Mouse (Mus musculus): ENCODE data around the gene Endov. TPM values are rescaled to one million over a fixed set of nuclear protein-coding genes. Genes with fewer than 3 reads are reported as not detected.

The Endov gene
- polyA plus RNA-seq (2012; rRNA removed) (3.9 and 4.3 TPM in 2 replicates), polyA plus RNA-seq (2014; fragmentation: Nextera tagmentation; extraction: Ambion mirVana) (5.0 and 5.1 TPM in 2 replicates)

DNA sequence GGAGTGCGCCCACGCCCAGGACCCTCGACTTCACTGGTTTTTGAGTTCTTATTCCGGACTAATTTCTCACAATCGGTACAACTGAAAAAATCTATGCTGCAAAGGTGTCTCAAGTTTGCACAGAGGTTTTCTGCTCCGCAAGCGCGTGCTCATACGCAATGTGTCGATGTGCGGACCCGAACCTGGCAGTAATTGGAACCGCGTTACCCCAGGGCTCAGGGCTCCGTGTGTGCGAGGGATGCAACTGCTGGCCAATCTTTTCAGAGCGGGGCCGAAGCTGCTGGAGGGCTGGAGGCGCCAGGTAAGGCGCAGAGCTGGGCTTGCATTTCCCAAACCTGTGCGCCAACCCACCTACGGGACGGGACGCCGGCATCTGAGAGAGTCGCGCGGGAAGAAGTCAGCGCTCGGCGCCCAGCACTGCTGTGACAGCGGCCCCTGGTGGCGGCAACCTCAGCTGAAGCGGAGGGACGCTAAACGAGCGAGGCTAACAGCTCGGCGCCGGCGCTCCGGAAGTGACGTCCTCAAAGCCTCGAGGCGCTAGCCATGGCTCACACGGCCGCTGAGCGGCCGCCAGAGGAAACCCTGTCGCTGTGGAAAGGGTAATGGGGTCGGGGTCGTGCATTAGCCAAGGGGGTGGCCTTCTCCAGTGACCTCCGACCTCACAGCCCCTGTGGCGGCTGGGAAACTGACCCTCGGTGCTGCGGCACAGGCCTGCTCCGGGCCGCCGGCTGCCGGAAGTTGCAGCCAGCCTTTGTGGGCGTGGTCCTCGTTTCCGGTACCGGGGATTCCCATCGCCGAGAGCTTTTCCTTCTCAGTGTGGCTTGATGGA lies at the start of gene Endov:
TSS of gene Endov (plus strand) at position 487 of the 829 bp plus-strand sequence.
- peak; percentile 97 for ATAC-seq (ENCODE audit: insufficient read depth)
- peak; percentile 89 to 91 (median 91) for DNase-seq (ENCODE audit: low read depth in 3 of 3, low spot score in 3 of 3)
- under 1% methylated on average over 66 of the region's 66 CpGs for WGBS (ENCODE audit: insufficient replicate concordance)

DNA sequence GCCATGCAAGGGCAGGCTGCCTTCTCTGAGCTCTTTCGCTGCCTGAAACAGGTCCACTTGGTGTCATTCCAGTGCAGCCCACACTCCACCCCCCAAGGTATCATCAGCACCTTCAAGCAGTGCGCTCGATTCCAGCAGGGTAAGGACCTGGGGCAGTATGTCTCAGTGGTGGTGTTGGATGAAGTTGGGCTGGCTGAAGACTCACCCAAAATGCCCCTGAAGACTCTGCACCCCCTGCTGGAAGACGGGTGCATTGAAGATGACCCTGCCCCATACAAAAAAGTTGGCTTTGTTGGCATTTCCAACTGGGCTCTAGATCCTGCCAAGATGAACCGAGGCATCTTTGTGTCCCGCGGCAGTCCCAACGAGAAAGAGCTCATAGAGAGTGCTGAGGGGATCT lies 48.9 kb upstream of the Endov start:
- no peak overlapping the region for H3K27ac ChIP-seq
- WGBS (ENCODE audit: insufficient replicate concordance) = 79% methylated on average over 8 of the region's 8 CpGs
- H3K4me1 ChIP-seq (replicated peaks; ENCODE audit: control insufficient read depth in 2 of 2, insufficient read depth in 2 of 2, low read length in 1 of 2) = no peaks in the 10 kb centered on the region
- no peak overlapping the region for H3K4me3 ChIP-seq (ENCODE audit: insufficient read depth in 1 of 2, low read depth in 2 of 2, low read length in 2 of 2)
- H3K9ac ChIP-seq (replicated peaks) = no peak overlapping the region
- H3K4me2 ChIP-seq (ENCODE audit: low read depth) = no peak overlapping the region
- TF ChIP-seq EP300 (IDR thresholded peaks at IDR 0.05; ENCODE audit: low read depth) (no peak), CTCF (IDR thresholded peaks at IDR 0.05; ENCODE audit: low read depth) (peak; percentile 61)
- ATAC-seq (ENCODE audit: insufficient read depth) = no peak
- no peaks in the 10 kb centered on the region for H3K27me3 ChIP-seq (ENCODE audit: control insufficient read depth, insufficient read depth, low read length)
- H3K9me3 ChIP-seq (ENCODE audit: control insufficient read depth, low read length) = no peaks in the 10 kb centered on the region
- DNase-seq (ENCODE audit: low read depth in 3 of 3, low spot score in 3 of 3) = no peak
- peaks cover 9% of the 10 kb centered on the region for H3K36me3 ChIP-seq (replicated peaks; ENCODE audit: control insufficient read depth, insufficient read depth, low read depth)

More for the DNA sequence above, at the start of gene Endov:
- Histone ChIP-seq H3K4me1 (replicated peaks; ENCODE audit: control insufficient read depth in 2 of 2, insufficient read depth in 2 of 2, low read length in 1 of 2) (peaks cover 4 to 7% of the 10 kb centered on the region in 2 experiments), H3K9me3 (ENCODE audit: control insufficient read depth, low read length) (no peaks in the 10 kb centered on the region), H3K9ac (replicated peaks) (peak within 1 kb of the TSS; percentile 77), H3K36me3 (replicated peaks; ENCODE audit: control insufficient read depth, insufficient read depth, low read depth) (no peaks in the 10 kb centered on the region; the same call in 1 of the 2 replicates), H3K27ac (peak within 1 kb of the TSS; percentile 36; the same call in 1 of the 2 replicates), H3K4me2 (ENCODE audit: low read depth) (peak within 1 kb of the TSS; percentile 96), H3K27me3 (ENCODE audit: control insufficient read depth, insufficient read depth, low read length) (no peaks in the 10 kb centered on the region), H3K4me3 (ENCODE audit: insufficient read depth in 1 of 2, low read depth in 2 of 2, low read length in 2 of 2) (peak within 1 kb of the TSS; percentile 79 to 87)
- TF ChIP-seq EP300 (IDR thresholded peaks at IDR 0.05; ENCODE audit: low read depth) (no peak), CTCF (IDR thresholded peaks at IDR 0.05; ENCODE audit: low read depth) (peak; percentile 99)

DNA sequence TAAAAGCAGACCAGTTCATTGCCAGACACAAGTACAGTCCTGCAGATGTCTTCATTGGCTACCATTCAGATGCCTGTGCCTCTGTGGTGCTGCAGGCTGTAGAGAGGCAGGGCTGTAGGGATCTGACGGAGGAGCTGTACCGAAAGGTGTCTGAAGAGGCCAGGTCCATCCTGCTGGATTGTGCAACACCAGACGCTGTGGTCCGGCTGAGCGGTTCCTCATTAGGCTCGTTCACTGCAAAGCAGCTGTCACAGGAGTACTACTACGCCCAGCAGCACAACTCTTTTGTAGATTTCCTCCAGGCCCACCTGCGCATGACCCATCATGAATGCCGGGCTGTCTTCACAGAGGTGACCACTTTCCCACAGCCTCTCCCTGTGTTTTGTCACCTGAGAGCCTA lies 47.7 kb upstream of the Endov start:
- no peak overlapping the region for H3K4me3 ChIP-seq (ENCODE audit: insufficient read depth in 1 of 2, low read depth in 2 of 2, low read length in 2 of 2)
- no peak for ATAC-seq (ENCODE audit: insufficient read depth)
- H3K27me3 ChIP-seq (ENCODE audit: control insufficient read depth, insufficient read depth, low read length) = no peaks in the 10 kb centered on the region
- no peak overlapping the region for H3K27ac ChIP-seq
- no peaks in the 10 kb centered on the region for H3K4me1 ChIP-seq (replicated peaks; ENCODE audit: control insufficient read depth in 2 of 2, insufficient read depth in 2 of 2, low read length in 1 of 2)
- H3K9me3 ChIP-seq (ENCODE audit: control insufficient read depth, low read length) = no peaks in the 10 kb centered on the region
- H3K36me3 ChIP-seq (replicated peaks; ENCODE audit: control insufficient read depth, insufficient read depth, low read depth) = peaks cover 7% of the 10 kb centered on the region
- no peak overlapping the region for H3K4me2 ChIP-seq (ENCODE audit: low read depth)
- 72% methylated on average over 9 of the region's 9 CpGs for WGBS (ENCODE audit: insufficient replicate concordance)
- no peak for DNase-seq (ENCODE audit: low read depth in 3 of 3, low spot score in 3 of 3)
- no peak overlapping the region for H3K9ac ChIP-seq (replicated peaks)
- TF ChIP-seq EP300 (IDR thresholded peaks at IDR 0.05; ENCODE audit: low read depth) (no peak), CTCF (IDR thresholded peaks at IDR 0.05; ENCODE audit: low read depth) (no peak)

DNA sequence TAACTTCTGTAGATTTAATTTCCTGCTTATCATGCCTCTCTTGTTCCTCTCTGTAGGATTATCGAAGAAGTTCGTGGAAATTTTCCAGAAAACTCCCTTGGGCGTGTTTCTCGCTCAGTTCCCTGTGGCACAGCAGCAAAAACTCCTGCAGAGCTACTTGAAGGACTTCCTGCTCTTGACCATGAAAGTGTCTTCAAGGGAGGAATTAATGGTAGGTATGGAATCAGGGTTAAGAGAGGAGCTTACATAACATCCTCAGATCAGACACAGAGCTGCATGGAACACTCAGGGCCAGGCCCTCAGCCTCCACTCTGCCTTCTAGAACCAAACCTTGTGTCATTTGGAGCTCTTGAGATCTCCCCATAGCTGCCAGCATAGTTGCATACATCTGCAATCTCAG lies 35.0 kb upstream of the Endov start:
- Histone ChIP-seq H3K4me3 (ENCODE audit: insufficient read depth in 1 of 2, low read depth in 2 of 2, low read length in 2 of 2) (no peak overlapping the region), H3K9ac (replicated peaks) (no peak overlapping the region), H3K9me3 (ENCODE audit: control insufficient read depth, low read length) (no peaks in the 10 kb centered on the region), H3K27me3 (ENCODE audit: control insufficient read depth, insufficient read depth, low read length) (no peaks in the 10 kb centered on the region), H3K27ac (no peak overlapping the region), H3K4me2 (ENCODE audit: low read depth) (no peak overlapping the region), H3K36me3 (replicated peaks; ENCODE audit: control insufficient read depth, insufficient read depth, low read depth) (peaks cover 3% of the 10 kb centered on the region), H3K4me1 (replicated peaks; ENCODE audit: control insufficient read depth in 2 of 2, insufficient read depth in 2 of 2, low read length in 1 of 2) (no peaks in the 10 kb centered on the region)
- no peak for ATAC-seq (ENCODE audit: insufficient read depth)
- no peak for TF ChIP-seq EP300 (IDR thresholded peaks at IDR 0.05; ENCODE audit: low read depth)
- TF ChIP-seq CTCF (IDR thresholded peaks at IDR 0.05; ENCODE audit: low read depth) = no peak
- no peak for DNase-seq (ENCODE audit: low read depth in 3 of 3, low spot score in 3 of 3)
- WGBS (ENCODE audit: insufficient replicate concordance) = 78% methylated on average over 4 of the region's 4 CpGs

DNA sequence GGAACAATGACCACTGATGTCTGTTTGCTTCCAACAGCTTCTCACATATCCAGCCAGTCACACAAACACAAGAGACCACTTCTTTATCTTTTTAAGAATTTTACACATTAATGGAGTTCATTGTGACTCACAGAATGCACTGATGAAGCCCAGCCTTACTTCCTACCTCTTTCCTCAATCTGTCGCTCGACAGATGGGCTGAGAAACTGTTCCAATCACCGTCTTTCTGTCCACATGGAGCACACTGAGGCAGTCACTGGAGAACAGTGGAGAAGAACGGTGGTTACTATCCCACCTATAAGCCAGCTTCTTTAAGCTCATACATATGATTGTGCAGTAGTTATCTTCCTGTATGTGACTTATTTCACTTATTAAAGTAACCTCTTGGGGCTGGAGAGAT lies 13.3 kb upstream of the Endov start:
- H3K9ac ChIP-seq (replicated peaks) = no peak overlapping the region
- no peak for DNase-seq (ENCODE audit: low read depth in 3 of 3, low spot score in 3 of 3)
- H3K9me3 ChIP-seq (ENCODE audit: control insufficient read depth, low read length) = no peaks in the 10 kb centered on the region
- peaks cover 8% of the 10 kb centered on the region for H3K36me3 ChIP-seq (replicated peaks; ENCODE audit: control insufficient read depth, insufficient read depth, low read depth)
- no peak overlapping the region for H3K4me3 ChIP-seq (ENCODE audit: insufficient read depth in 1 of 2, low read depth in 2 of 2, low read length in 2 of 2)
- no peak for ATAC-seq (ENCODE audit: insufficient read depth)
- 77% methylated on average over 4 of the region's 4 CpGs for WGBS (ENCODE audit: insufficient replicate concordance)
- no peaks in the 10 kb centered on the region for H3K27me3 ChIP-seq (ENCODE audit: control insufficient read depth, insufficient read depth, low read length)
- H3K4me2 ChIP-seq (ENCODE audit: low read depth) = no peak overlapping the region
- H3K4me1 ChIP-seq (replicated peaks; ENCODE audit: control insufficient read depth in 2 of 2, insufficient read depth in 2 of 2, low read length in 1 of 2) = no peaks in the 10 kb centered on the region
- H3K27ac ChIP-seq = no peak overlapping the region
- TF ChIP-seq CTCF (IDR thresholded peaks at IDR 0.05; ENCODE audit: low read depth) = no peak
- TF ChIP-seq EP300 (IDR thresholded peaks at IDR 0.05; ENCODE audit: low read depth) = no peak

Data from liver, embryonic 14.5 days (tissue).